Mouse (Mus musculus): ENCODE results near the gene Rapgef1. TPM values are rescaled to one million over a fixed set of nuclear protein-coding genes. Genes with fewer than 3 reads are reported as not detected.

Rapgef1 gene
- polyA plus RNA-seq, 1 experiment from 2014 or later, result 11.4 TPM

- Histone ChIP-seq H3K4me3 (ENCODE audit: low read depth, low read length) (no peak overlapping the region), H3K4me1 (ENCODE audit: insufficient read depth, low read depth, low read length) (no peaks in the 10 kb centered on the region), H3K27me3 (replicated peaks; ENCODE audit: insufficient read depth, low read length) (no peaks in the 10 kb centered on the region), H3K4me2 (replicated peaks; ENCODE audit: low read depth, low read length) (no peak overlapping the region), H3K36me3 (ENCODE audit: insufficient read depth, low read length) (peaks cover 37% of the 10 kb centered on the region), H3K27ac (ENCODE audit: low read length) (no peak overlapping the region), H3K9me3 (ENCODE audit: low read length) (no peaks in the 10 kb centered on the region), H3K9ac (replicated peaks; ENCODE audit: low read depth) (no peak overlapping the region)
- ATAC-seq, result no peak
- 57% methylated on average over 5 of the region's 5 CpGs for WGBS
- DNase-seq (ENCODE audit: low spot score), result no peak
- TF ChIP-seq EP300 (IDR thresholded peaks at IDR 0.05), result no peak
- TF ChIP-seq CTCF (IDR thresholded peaks at IDR 0.05), result no peak
Observed at GRCm38 (mm10) chr2:29724664-29725365, 105.3 kb downstream of the Rapgef1 start.

GRCm38 (mm10) chr2:29729500-29729899, 110.0 kb downstream of the Rapgef1 start:
- ATAC-seq, result no peak
- TF ChIP-seq EP300 (IDR thresholded peaks at IDR 0.05), result no peak
- TF ChIP-seq CTCF (IDR thresholded peaks at IDR 0.05), result no peak
- Histone ChIP-seq H3K4me3 (ENCODE audit: low read depth, low read length) (no peak overlapping the region), H3K27ac (ENCODE audit: low read length) (no peak overlapping the region), H3K4me1 (ENCODE audit: insufficient read depth, low read depth, low read length) (no peaks in the 10 kb centered on the region), H3K27me3 (replicated peaks; ENCODE audit: insufficient read depth, low read length) (no peaks in the 10 kb centered on the region), H3K36me3 (ENCODE audit: insufficient read depth, low read length) (peaks cover 22% of the 10 kb centered on the region), H3K9ac (replicated peaks; ENCODE audit: low read depth) (no peak overlapping the region), H3K9me3 (ENCODE audit: low read length) (no peaks in the 10 kb centered on the region), H3K4me2 (replicated peaks; ENCODE audit: low read depth, low read length) (no peak overlapping the region)
- 40% methylated on average over 2 of the region's 2 CpGs for WGBS
- no peak for DNase-seq (ENCODE audit: low spot score)

- Histone ChIP-seq H3K27ac (ENCODE audit: low read length) (no peak overlapping the region), H3K4me3 (ENCODE audit: low read depth, low read length) (no peak overlapping the region), H3K4me2 (replicated peaks; ENCODE audit: low read depth, low read length) (no peak overlapping the region), H3K4me1 (ENCODE audit: insufficient read depth, low read depth, low read length) (no peaks in the 10 kb centered on the region), H3K36me3 (ENCODE audit: insufficient read depth, low read length) (peaks cover 16% of the 10 kb centered on the region), H3K9ac (replicated peaks; ENCODE audit: low read depth) (no peak overlapping the region), H3K27me3 (replicated peaks; ENCODE audit: insufficient read depth, low read length) (no peaks in the 10 kb centered on the region), H3K9me3 (ENCODE audit: low read length) (no peaks in the 10 kb centered on the region)
- peak; percentile 58 for DNase-seq (ENCODE audit: low spot score)
- peak; percentile 58 for ATAC-seq
- TF ChIP-seq EP300 (IDR thresholded peaks at IDR 0.05) (no peak), CTCF (IDR thresholded peaks at IDR 0.05) (peak; percentile 81)
- 40% methylated on average over 3 of the region's 3 CpGs for WGBS
Observed at GRCm38 (mm10) chr2:29731545-29731944, 112.0 kb downstream of the Rapgef1 start.

- ATAC-seq (no peak), DNase-seq (ENCODE audit: low spot score) (no peak)
- TF ChIP-seq EP300 (IDR thresholded peaks at IDR 0.05) (no peak), CTCF (IDR thresholded peaks at IDR 0.05) (no peak)
- H3K27me3 ChIP-seq (replicated peaks; ENCODE audit: insufficient read depth, low read length), result no peaks in the 10 kb centered on the region
- no peak overlapping the region for H3K27ac ChIP-seq (ENCODE audit: low read length)
- H3K36me3 ChIP-seq (ENCODE audit: insufficient read depth, low read length), result peaks cover 16% of the 10 kb centered on the region
- H3K9me3 ChIP-seq (ENCODE audit: low read length), result no peaks in the 10 kb centered on the region
- H3K9ac ChIP-seq (replicated peaks; ENCODE audit: low read depth), result no peak overlapping the region
- no peak overlapping the region for H3K4me2 ChIP-seq (replicated peaks; ENCODE audit: low read depth, low read length)
- WGBS, result 88% methylated on average over 10 of the region's 10 CpGs
- no peak overlapping the region for H3K4me3 ChIP-seq (ENCODE audit: low read depth, low read length)
- H3K4me1 ChIP-seq (ENCODE audit: insufficient read depth, low read depth, low read length), result no peaks in the 10 kb centered on the region
Observed at GRCm38 (mm10) chr2:29732559-29732958, 113.0 kb downstream of the Rapgef1 start.

GRCm38 (mm10) chr2:29733348-29733747, 113.8 kb downstream of the Rapgef1 start:
- ATAC-seq, result no peak
- Histone ChIP-seq H3K4me1 (ENCODE audit: insufficient read depth, low read depth, low read length) (no peaks in the 10 kb centered on the region), H3K27ac (ENCODE audit: low read length) (no peak overlapping the region), H3K4me2 (replicated peaks; ENCODE audit: low read depth, low read length) (no peak overlapping the region), H3K9ac (replicated peaks; ENCODE audit: low read depth) (no peak overlapping the region), H3K36me3 (ENCODE audit: insufficient read depth, low read length) (0 out of 2 replicates have a peak, but pooled peaks cover 17% of the 10 kb centered on the region), H3K4me3 (ENCODE audit: low read depth, low read length) (no peak overlapping the region), H3K27me3 (replicated peaks; ENCODE audit: insufficient read depth, low read length) (no peaks in the 10 kb centered on the region), H3K9me3 (ENCODE audit: low read length) (no peaks in the 10 kb centered on the region)
- 93% methylated on average over 5 of the region's 5 CpGs for whole genome bisulfite sequencing
- no peak for DNase-seq (ENCODE audit: low spot score)
- TF ChIP-seq EP300 (IDR thresholded peaks at IDR 0.05) (no peak), CTCF (IDR thresholded peaks at IDR 0.05) (no peak)

- 0 out of 2 replicates have a peak, but pooled peaks cover 19% of the 10 kb centered on the region for H3K36me3 ChIP-seq (ENCODE audit: insufficient read depth, low read length)
- WGBS, result 60% methylated on average over 12 of the region's 12 CpGs
- no peaks in the 10 kb centered on the region for H3K9me3 ChIP-seq (ENCODE audit: low read length)
- no peak overlapping the region for H3K4me2 ChIP-seq (replicated peaks; ENCODE audit: low read depth, low read length)
- H3K4me3 ChIP-seq (ENCODE audit: low read depth, low read length), result no peak overlapping the region
- H3K4me1 ChIP-seq (ENCODE audit: insufficient read depth, low read depth, low read length), result no peaks in the 10 kb centered on the region
- no peak overlapping the region for H3K27ac ChIP-seq (ENCODE audit: low read length)
- DNase-seq (ENCODE audit: low spot score) (peak; percentile 80), ATAC-seq (peak; percentile 83)
- no peak; the same call in 1 of the 2 replicates for TF ChIP-seq CTCF (IDR thresholded peaks at IDR 0.05)
- TF ChIP-seq EP300 (IDR thresholded peaks at IDR 0.05), result no peak
- H3K27me3 ChIP-seq (replicated peaks; ENCODE audit: insufficient read depth, low read length), result no peaks in the 10 kb centered on the region
- H3K9ac ChIP-seq (replicated peaks; ENCODE audit: low read depth), result no peak overlapping the region
Observed at GRCm38 (mm10) chr2:29735708-29736107, 116.2 kb downstream of the Rapgef1 start.

All from lung, postnatal 0 days (tissue).